Comparison of ENCODE assay signal across 19 mouse cellular contexts in genomic region chr7:89450312-89450711, GRCm38 (mm10). TPM values are rescaled to one million over a fixed set of nuclear protein-coding genes. Genes with fewer than 3 reads are reported as not detected.
DNase-seq lines count a peak whose midpoint lies in the region; ATAC-seq lines count a peak whose summit lies in the region.
"Had no signal": no experiment of that assay in that cellular context is flagged by ENCODE, and none has a peak within 500 bp of the region (broad histone marks: within the 10 kb centered on the region; RNA-seq: fewer than 3 reads in every experiment).

No protein-coding gene starts in this region.

- peak; percentile 37 for DNase-seq in midbrain, embryonic 11.5 days (ENCODE audit: low spot score, missing footprints)
- DNase-seq in midbrain, embryonic 10.5 days (ENCODE audit: low spot score): no peak
- DNase-seq in left cerebral cortex, adult 9 months (ENCODE audit: low spot score in 2 of 2): no peak
- no peak for DNase-seq in cerebellum, adult 11 months
- DNase-seq: adrenal gland, adult 2 months; adrenal gland, postnatal 10 days; adrenal gland, postnatal 25 days; cerebellum, adult 11-12 months; cerebellum, adult 2 months; cerebellum, adult 9-10 months; cerebellum, postnatal 10 days; cerebellum, postnatal 25 days; embryo, embryonic 11 days; forebrain, postnatal 0 days had no signal

- no peak overlapping the region for H3K27ac ChIP-seq in midbrain, embryonic 11.5 days (ENCODE audit: low read depth, low read length)
- H3K27ac ChIP-seq in midbrain, embryonic 10.5 days (replicated peaks): no peak overlapping the region
- H3K27ac ChIP-seq: embryonic facial prominence, embryonic 12.5 days; forebrain, embryonic 13.5 days; forebrain, embryonic 15.5 days had no signal

- WGBS in midbrain, embryonic 11.5 days: 76% methylated on average over 2 of the region's 2 CpGs
- 76% methylated on average over 2 of the region's 2 CpGs for WGBS in midbrain, embryonic 10.5 days

- no peaks in the 10 kb centered on the region for H3K4me1 ChIP-seq in midbrain, embryonic 11.5 days (ENCODE audit: control insufficient read depth, insufficient read depth, low read length)
- H3K4me1 ChIP-seq in midbrain, embryonic 10.5 days: no peaks in the 10 kb centered on the region
- H3K4me1 ChIP-seq: forebrain, embryonic 13.5 days; forebrain, embryonic 15.5 days had no signal

- H3K9me3 ChIP-seq in midbrain, embryonic 11.5 days (ENCODE audit: control insufficient read depth, low read length): no peaks in the 10 kb centered on the region
- H3K9me3 ChIP-seq in midbrain, embryonic 10.5 days (replicated peaks): no peaks in the 10 kb centered on the region
- H3K9me3 ChIP-seq: embryonic facial prominence, embryonic 12.5 days; forebrain, embryonic 13.5 days; forebrain, embryonic 15.5 days had no signal

- ATAC-seq in midbrain, embryonic 11.5 days (ENCODE audit: low FRiP score): no peak
- ATAC-seq in granulocyte monocyte progenitor cell, adult 5-6 weeks (replicated peaks; ENCODE audit: poor library complexity, severe bottlenecking): peak; percentile 73
- ATAC-seq in megakaryocyte progenitor cell, adult 5-6 weeks (replicated peaks; ENCODE audit: poor library complexity): peak; percentile 57; the same call in 1 of the 2 replicates
- ATAC-seq: forebrain, embryonic 13.5 days; forebrain, embryonic 15.5 days; forebrain, postnatal 0 days had no signal

- H3K36me3 ChIP-seq in midbrain, embryonic 11.5 days (ENCODE audit: control insufficient read depth, insufficient read depth, low read length): no peaks in the 10 kb centered on the region
- H3K36me3 ChIP-seq in midbrain, embryonic 10.5 days: no peaks in the 10 kb centered on the region
- H3K36me3 ChIP-seq: embryonic facial prominence, embryonic 12.5 days; forebrain, embryonic 15.5 days had no signal

- no peak overlapping the region for H3K4me3 ChIP-seq in midbrain, embryonic 11.5 days (ENCODE audit: low read depth, low read length)
- H3K4me3 ChIP-seq in midbrain, embryonic 10.5 days: no peak overlapping the region
- H3K4me3 ChIP-seq: embryonic facial prominence, embryonic 12.5 days; forebrain, embryonic 13.5 days; forebrain, embryonic 15.5 days had no signal

- H3K27me3 ChIP-seq in midbrain, embryonic 11.5 days (ENCODE audit: control insufficient read depth, insufficient read depth, low read length): no peaks in the 10 kb centered on the region
- no peaks in the 10 kb centered on the region for H3K27me3 ChIP-seq in midbrain, embryonic 10.5 days (ENCODE audit: low read depth, poor library complexity, severe bottlenecking)
- H3K27me3 ChIP-seq: embryonic facial prominence, embryonic 12.5 days; forebrain, embryonic 13.5 days; forebrain, embryonic 15.5 days had no signal

- H3K4me2 ChIP-seq in midbrain, embryonic 11.5 days: no peak overlapping the region
- H3K4me2 ChIP-seq: embryonic facial prominence, embryonic 12.5 days; forebrain, embryonic 13.5 days; forebrain, embryonic 15.5 days had no signal

- no peak overlapping the region for H3K9ac ChIP-seq in midbrain, embryonic 11.5 days (ENCODE audit: low read length)
- H3K9ac ChIP-seq: embryonic facial prominence, embryonic 12.5 days; forebrain, embryonic 13.5 days; forebrain, embryonic 15.5 days; forebrain, postnatal 0 days had no signal

RNA-seq across cellular contexts. Expression of gene Fzd4, which starts 46.2 kb away (rescaled TPM):
- 2.0 and 2.6 TPM in 2 replicates for polyA plus RNA-seq in midbrain, embryonic 11.5 days (2014; fragmentation: Nextera tagmentation; extraction: Ambion mirVana)
- 2.6 and 3.2 TPM in 2 replicates for polyA plus RNA-seq in midbrain, embryonic 10.5 days (2016; fragmentation: Nextera tagmentation; extraction: Ambion mirVana)
- 0.34 and 2.4 TPM in 2 replicates for total RNA-seq in granulocyte monocyte progenitor cell, adult 5-6 weeks (2014; fragmentation: Nextera tagmentation)
- 0.78 and 1.1 TPM in 2 replicates for total RNA-seq in granulocyte monocyte progenitor cell, adult 5-6 weeks (2017)
- 0.54 and 0.81 TPM in 2 replicates for total RNA-seq in megakaryocyte progenitor cell, adult 5-6 weeks (2015)
- total RNA-seq in megakaryocyte progenitor cell, adult 5-6 weeks (2017): 0.24 and 0.79 TPM in 2 replicates

RNA-seq across cellular contexts. Expression of gene Tmem135, which starts 46.3 kb away (rescaled TPM):
- polyA plus RNA-seq in midbrain, embryonic 11.5 days (2014; fragmentation: Nextera tagmentation; extraction: Ambion mirVana): 15.1 and 16.7 TPM in 2 replicates
- 14.4 and 16.3 TPM in 2 replicates for polyA plus RNA-seq in midbrain, embryonic 10.5 days (2016; fragmentation: Nextera tagmentation; extraction: Ambion mirVana)
- total RNA-seq in granulocyte monocyte progenitor cell, adult 5-6 weeks (2014; fragmentation: Nextera tagmentation): 21.5 and 23.1 TPM in 2 replicates
- 18.1 and 18.9 TPM in 2 replicates for total RNA-seq in granulocyte monocyte progenitor cell, adult 5-6 weeks (2017)
- 25.2 and 28.9 TPM in 2 replicates for total RNA-seq in megakaryocyte progenitor cell, adult 5-6 weeks (2015)
- total RNA-seq in megakaryocyte progenitor cell, adult 5-6 weeks (2017): 20.2 and 22.0 TPM in 2 replicates
